Mouse (Mus musculus) bone marrow, adult 2 months (tissue): ENCODE measurements at regions not wholly inside any gene's neighbourhood (a gene's known extent, or its start where the extent isn't known, plus 50 kb on each side); places are given as distances from the start of the nearest gene placed in this dataset.

Experiments
- CTCF ChIP-seq: fragments of 200-500 bp; IDR thresholded peaks from 2 replicates; pipeline ENCODE4 v1.5.1; 2011; ENCODE audit warnings: low read length, control low read depth; ENCODE audit not compliant: control insufficient read depth, insufficient read depth
- POLR2A ChIP-seq: fragments of 200-500 bp; IDR thresholded peaks from 2 replicates; pipeline ENCODE4 v1.6.1; 2011; ENCODE audit warnings: low read depth, mild to moderate bottlenecking, control low read depth, low read length, borderline replicate concordance; ENCODE audit not compliant: control insufficient read depth

GRCm38 (mm10) chr6:148620034-148620433 lies 175.8 kb upstream of the Tmtc1 start:
- TF ChIP-seq POLR2A (no peak), CTCF (no peak)
